Mouse (Mus musculus): ENCODE measurements around the gene Uaca. TPM values are rescaled to one million over a fixed set of nuclear protein-coding genes. Genes with fewer than 3 reads are reported as not detected.

The Uaca gene
- polyA plus RNA-seq, 1 experiment from 2014 or later = 26.2 TPM

- Histone ChIP-seq H3K9ac (ENCODE audit: low read length) (no peak overlapping the region), H3K4me3 (ENCODE audit: low read depth, low read length) (no peak overlapping the region), H3K27ac (ENCODE audit: low read depth) (no peak overlapping the region), H3K27me3 (replicated peaks; ENCODE audit: control insufficient read depth, insufficient read depth, low read length) (no peaks in the 10 kb centered on the region), H3K4me2 (ENCODE audit: low read length) (no peak overlapping the region), H3K9me3 (ENCODE audit: control insufficient read depth, low read length) (no peaks in the 10 kb centered on the region), H3K36me3 (ENCODE audit: control insufficient read depth, insufficient read depth, low read length) (peaks cover 67% of the 10 kb centered on the region), H3K4me1 (replicated peaks; ENCODE audit: control insufficient read depth, insufficient read depth, low read length) (no peaks in the 10 kb centered on the region)
- WGBS = 89% methylated on average over 28 of the region's 28 CpGs
- no peak for DNase-seq (ENCODE audit: low spot score)
- no peak for ATAC-seq (replicated peaks; ENCODE audit: low FRiP score, low TSS enrichment, low read depth)
Observed at GRCm38 (mm10) chr9:60870919-60871503, 76.7 kb downstream of the Uaca start.

- H3K27me3 ChIP-seq (replicated peaks; ENCODE audit: control insufficient read depth, insufficient read depth, low read length) = no peaks in the 10 kb centered on the region
- 85% methylated on average over 13 of the region's 13 CpGs for WGBS
- peaks cover 69% of the 10 kb centered on the region for H3K36me3 ChIP-seq (ENCODE audit: control insufficient read depth, insufficient read depth, low read length)
- no peak overlapping the region for H3K4me2 ChIP-seq (ENCODE audit: low read length)
- H3K9ac ChIP-seq (ENCODE audit: low read length) = no peak overlapping the region
- ATAC-seq (replicated peaks; ENCODE audit: low FRiP score, low TSS enrichment, low read depth) = no peak
- no peak overlapping the region for H3K4me3 ChIP-seq (ENCODE audit: low read depth, low read length)
- no peak overlapping the region for H3K27ac ChIP-seq (ENCODE audit: low read depth)
- no peak for DNase-seq (ENCODE audit: low spot score)
- no peaks in the 10 kb centered on the region for H3K4me1 ChIP-seq (replicated peaks; ENCODE audit: control insufficient read depth, insufficient read depth, low read length)
- no peaks in the 10 kb centered on the region for H3K9me3 ChIP-seq (ENCODE audit: control insufficient read depth, low read length)
Observed at GRCm38 (mm10) chr9:60873257-60874054, 79.1 kb downstream of the Uaca start.

- H3K9me3 ChIP-seq (ENCODE audit: control insufficient read depth, low read length) = no peaks in the 10 kb centered on the region
- H3K9ac ChIP-seq (ENCODE audit: low read length) = no peak overlapping the region
- H3K27me3 ChIP-seq (replicated peaks; ENCODE audit: control insufficient read depth, insufficient read depth, low read length) = no peaks in the 10 kb centered on the region
- 87% methylated on average over 8 of the region's 8 CpGs for WGBS
- ATAC-seq (replicated peaks; ENCODE audit: low FRiP score, low TSS enrichment, low read depth) (no peak), DNase-seq (ENCODE audit: low spot score) (no peak)
- peaks cover 63% of the 10 kb centered on the region for H3K36me3 ChIP-seq (ENCODE audit: control insufficient read depth, insufficient read depth, low read length)
- no peak overlapping the region for H3K27ac ChIP-seq (ENCODE audit: low read depth)
- H3K4me2 ChIP-seq (ENCODE audit: low read length) = no peak overlapping the region
- no peak overlapping the region for H3K4me3 ChIP-seq (ENCODE audit: low read depth, low read length)
- no peaks in the 10 kb centered on the region for H3K4me1 ChIP-seq (replicated peaks; ENCODE audit: control insufficient read depth, insufficient read depth, low read length)
Observed at GRCm38 (mm10) chr9:60874055-60874392, 79.7 kb downstream of the Uaca start.

- ATAC-seq (replicated peaks; ENCODE audit: low FRiP score, low TSS enrichment, low read depth) = no peak
Observed at GRCm38 (mm10) chr9:60876085-60876484, 81.7 kb downstream of the Uaca start.

GRCm38 (mm10) chr9:60876531-60876930, 82.2 kb downstream of the Uaca start:
- ATAC-seq (replicated peaks; ENCODE audit: low FRiP score, low TSS enrichment, low read depth) = no peak
- H3K4me3 ChIP-seq (ENCODE audit: low read depth, low read length) = no peak overlapping the region
- H3K36me3 ChIP-seq (ENCODE audit: control insufficient read depth, insufficient read depth, low read length) = peaks cover 56% of the 10 kb centered on the region
- WGBS = 86% methylated on average over 8 of the region's 8 CpGs
- H3K27me3 ChIP-seq (replicated peaks; ENCODE audit: control insufficient read depth, insufficient read depth, low read length) = no peaks in the 10 kb centered on the region
- no peak overlapping the region for H3K4me2 ChIP-seq (ENCODE audit: low read length)
- H3K9me3 ChIP-seq (ENCODE audit: control insufficient read depth, low read length) = no peaks in the 10 kb centered on the region
- no peaks in the 10 kb centered on the region for H3K4me1 ChIP-seq (replicated peaks; ENCODE audit: control insufficient read depth, insufficient read depth, low read length)
- H3K9ac ChIP-seq (ENCODE audit: low read length) = no peak overlapping the region
- DNase-seq (ENCODE audit: low spot score) = no peak
- H3K27ac ChIP-seq (ENCODE audit: low read depth) = no peak overlapping the region

More at GRCm38 (mm10) chr9:60876085-60876484, 81.7 kb downstream of the Uaca start:
- no peaks in the 10 kb centered on the region for H3K4me1 ChIP-seq (replicated peaks; ENCODE audit: control insufficient read depth, insufficient read depth, low read length)
- peaks cover 60% of the 10 kb centered on the region for H3K36me3 ChIP-seq (ENCODE audit: control insufficient read depth, insufficient read depth, low read length)
- no peaks in the 10 kb centered on the region for H3K27me3 ChIP-seq (replicated peaks; ENCODE audit: control insufficient read depth, insufficient read depth, low read length)
- no peak overlapping the region for H3K4me3 ChIP-seq (ENCODE audit: low read depth, low read length)
- WGBS = 95% methylated on average over 9 of the region's 9 CpGs
- no peaks in the 10 kb centered on the region for H3K9me3 ChIP-seq (ENCODE audit: control insufficient read depth, low read length)
- DNase-seq (ENCODE audit: low spot score) = no peak
- H3K27ac ChIP-seq (ENCODE audit: low read depth) = no peak overlapping the region
- no peak overlapping the region for H3K4me2 ChIP-seq (ENCODE audit: low read length)
- no peak overlapping the region for H3K9ac ChIP-seq (ENCODE audit: low read length)

- Histone ChIP-seq H3K4me1 (replicated peaks; ENCODE audit: control insufficient read depth, insufficient read depth, low read length) (no peaks in the 10 kb centered on the region), H3K4me3 (ENCODE audit: low read depth, low read length) (no peak overlapping the region), H3K27ac (ENCODE audit: low read depth) (no peak overlapping the region), H3K27me3 (replicated peaks; ENCODE audit: control insufficient read depth, insufficient read depth, low read length) (no peaks in the 10 kb centered on the region), H3K4me2 (ENCODE audit: low read length) (no peak overlapping the region), H3K9ac (ENCODE audit: low read length) (no peak overlapping the region), H3K9me3 (ENCODE audit: control insufficient read depth, low read length) (no peaks in the 10 kb centered on the region), H3K36me3 (ENCODE audit: control insufficient read depth, insufficient read depth, low read length) (peaks cover 53% of the 10 kb centered on the region)
- ATAC-seq (replicated peaks; ENCODE audit: low FRiP score, low TSS enrichment, low read depth) (no peak), DNase-seq (ENCODE audit: low spot score) (no peak)
- WGBS = 83% methylated on average over 8 of the region's 8 CpGs
Observed at GRCm38 (mm10) chr9:60878051-60878557, 83.8 kb downstream of the Uaca start.

GRCm38 (mm10) chr9:60878630-60879029, 84.3 kb downstream of the Uaca start:
- DNase-seq (ENCODE audit: low spot score) = no peak
- Histone ChIP-seq H3K27me3 (replicated peaks; ENCODE audit: control insufficient read depth, insufficient read depth, low read length) (no peaks in the 10 kb centered on the region), H3K4me1 (replicated peaks; ENCODE audit: control insufficient read depth, insufficient read depth, low read length) (no peaks in the 10 kb centered on the region), H3K4me3 (ENCODE audit: low read depth, low read length) (no peak overlapping the region), H3K36me3 (ENCODE audit: control insufficient read depth, insufficient read depth, low read length) (peaks cover 51% of the 10 kb centered on the region; the same call in 1 of the 2 replicates), H3K27ac (ENCODE audit: low read depth) (no peak overlapping the region), H3K9ac (ENCODE audit: low read length) (no peak overlapping the region), H3K9me3 (ENCODE audit: control insufficient read depth, low read length) (no peaks in the 10 kb centered on the region), H3K4me2 (ENCODE audit: low read length) (no peak overlapping the region)
- WGBS = 89% methylated on average over 3 of the region's 3 CpGs
- no peak for ATAC-seq (replicated peaks; ENCODE audit: low FRiP score, low TSS enrichment, low read depth)

GRCm38 (mm10) chr9:60885148-60885547, 90.8 kb downstream of the Uaca start:
- H3K27me3 ChIP-seq (replicated peaks; ENCODE audit: control insufficient read depth, insufficient read depth, low read length) = no peaks in the 10 kb centered on the region
- H3K27ac ChIP-seq (ENCODE audit: low read depth) = no peak overlapping the region
- no peak overlapping the region for H3K9ac ChIP-seq (ENCODE audit: low read length)
- 77% methylated on average over 6 of the region's 6 CpGs for WGBS
- no peaks in the 10 kb centered on the region for H3K4me1 ChIP-seq (replicated peaks; ENCODE audit: control insufficient read depth, insufficient read depth, low read length)
- no peak overlapping the region for H3K4me3 ChIP-seq (ENCODE audit: low read depth, low read length)
- H3K9me3 ChIP-seq (ENCODE audit: control insufficient read depth, low read length) = no peaks in the 10 kb centered on the region
- H3K4me2 ChIP-seq (ENCODE audit: low read length) = no peak overlapping the region
- DNase-seq (ENCODE audit: low spot score) = no peak
- ATAC-seq (replicated peaks; ENCODE audit: low FRiP score, low TSS enrichment, low read depth) = no peak
- H3K36me3 ChIP-seq (ENCODE audit: control insufficient read depth, insufficient read depth, low read length) = peaks cover 21% of the 10 kb centered on the region; the same call in 1 of the 2 replicates
